Mouse (Mus musculus): ENCODE data around the gene Fam83g.

DNA sequence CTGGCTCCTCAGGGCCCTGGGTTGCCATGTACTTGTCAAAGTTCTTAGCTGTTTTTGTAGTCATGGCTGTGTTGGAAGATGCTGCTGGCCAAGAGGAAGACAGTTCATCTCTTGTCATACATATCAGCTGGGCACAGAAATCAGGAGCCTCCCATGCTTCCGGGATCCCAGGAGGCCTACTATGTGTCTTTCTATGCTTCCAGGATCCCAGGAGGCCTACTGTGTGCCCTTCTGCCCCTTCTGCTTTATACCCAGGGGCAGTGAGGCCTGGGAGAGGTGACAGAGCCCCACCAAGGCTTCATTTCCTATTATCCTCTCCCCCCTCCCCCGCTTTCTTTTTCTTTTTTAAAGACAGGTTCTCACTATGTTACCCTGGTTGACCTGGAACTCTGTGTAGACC, 21.7 kb downstream of the Fam83g start:
- TF ChIP-seq USF1 (IDR thresholded peaks at IDR 0.05; ENCODE audit: low read depth) (no peak), TCF12 (IDR thresholded peaks at IDR 0.05; ENCODE audit: insufficient read depth, poor library complexity, severe bottlenecking) (no peak)

Measured in myocyte (in vitro differentiated cells).